Mouse (Mus musculus) cerebellum, postnatal 14 days (tissue): ENCODE results near the gene Zbtb32.

Experiments
- DNase-seq, 2 experiments: peaks; one replicate each; pipeline ENCODE4 v3.0.0; 2021; ENCODE audit warnings: mixed read lengths in 2 of 2

The Zbtb32 gene

DNA sequence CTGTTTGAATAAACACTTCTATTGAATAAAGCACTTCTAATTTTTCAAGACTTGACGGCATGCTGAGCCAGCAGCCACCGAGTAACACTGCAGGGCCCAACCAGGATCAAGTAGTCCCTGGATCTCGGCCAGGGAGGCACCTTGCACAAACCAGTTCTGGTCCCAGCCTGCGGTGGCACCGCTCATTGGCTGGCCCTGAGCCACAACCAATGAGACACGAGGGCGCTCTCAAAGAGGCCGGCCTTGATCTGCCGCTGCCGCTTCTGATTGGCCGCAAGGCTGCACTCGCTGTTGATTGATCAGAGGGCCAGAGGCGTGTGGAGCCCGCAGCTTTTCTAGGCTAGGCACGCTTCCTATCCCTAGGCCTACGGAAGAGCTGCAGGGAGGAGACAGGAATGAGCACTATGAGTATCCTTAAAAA lies 1.2 kb upstream of the Zbtb32 start:
- peak; percentile 98 for DNase-seq

DNA sequence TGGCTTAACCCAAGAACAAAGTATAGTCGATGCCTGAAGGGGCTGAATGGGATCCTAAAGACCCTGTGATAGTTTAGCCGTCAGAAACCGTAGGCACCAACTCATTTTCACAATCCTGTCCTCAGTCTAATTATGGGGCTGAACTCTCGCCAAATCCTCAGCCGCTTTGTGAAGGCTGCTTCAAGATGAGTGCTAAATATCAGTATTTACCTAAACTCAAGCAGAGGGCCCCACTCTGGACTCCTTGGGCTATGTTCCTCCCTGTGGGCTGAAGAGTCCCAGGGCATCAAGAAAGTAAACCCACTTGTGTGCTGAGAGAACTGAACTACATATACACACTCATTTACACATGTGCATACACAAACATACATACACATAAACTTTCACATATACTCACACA lies 1.9 kb downstream of the Zbtb32 start:
- no peak for DNase-seq

DNA sequence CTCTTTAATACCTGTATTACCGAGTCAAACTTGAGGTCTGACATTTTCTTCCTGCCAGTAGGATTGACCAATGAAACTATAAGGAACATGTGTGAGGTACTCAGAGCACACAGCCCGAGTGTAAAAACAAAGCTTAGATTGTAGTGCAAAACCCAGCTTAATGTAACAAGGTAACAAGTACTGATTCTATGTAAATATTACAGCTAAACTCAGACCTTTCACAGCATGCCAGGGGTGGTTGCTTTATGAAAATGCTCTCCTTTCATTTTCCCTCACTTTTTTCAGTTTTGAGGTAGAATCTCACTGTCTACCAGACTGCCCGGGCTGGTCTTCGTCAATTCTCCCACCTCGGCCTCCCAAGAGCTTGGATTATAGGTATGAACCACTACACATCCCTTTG lies 2.6 kb downstream of the Zbtb32 start:
- DNase-seq = no peak

- DNase-seq = no peak
These were observed 4.1 kb downstream of the Zbtb32 start for GRCm38 (mm10) chr7:30594510-30595024.

DNA sequence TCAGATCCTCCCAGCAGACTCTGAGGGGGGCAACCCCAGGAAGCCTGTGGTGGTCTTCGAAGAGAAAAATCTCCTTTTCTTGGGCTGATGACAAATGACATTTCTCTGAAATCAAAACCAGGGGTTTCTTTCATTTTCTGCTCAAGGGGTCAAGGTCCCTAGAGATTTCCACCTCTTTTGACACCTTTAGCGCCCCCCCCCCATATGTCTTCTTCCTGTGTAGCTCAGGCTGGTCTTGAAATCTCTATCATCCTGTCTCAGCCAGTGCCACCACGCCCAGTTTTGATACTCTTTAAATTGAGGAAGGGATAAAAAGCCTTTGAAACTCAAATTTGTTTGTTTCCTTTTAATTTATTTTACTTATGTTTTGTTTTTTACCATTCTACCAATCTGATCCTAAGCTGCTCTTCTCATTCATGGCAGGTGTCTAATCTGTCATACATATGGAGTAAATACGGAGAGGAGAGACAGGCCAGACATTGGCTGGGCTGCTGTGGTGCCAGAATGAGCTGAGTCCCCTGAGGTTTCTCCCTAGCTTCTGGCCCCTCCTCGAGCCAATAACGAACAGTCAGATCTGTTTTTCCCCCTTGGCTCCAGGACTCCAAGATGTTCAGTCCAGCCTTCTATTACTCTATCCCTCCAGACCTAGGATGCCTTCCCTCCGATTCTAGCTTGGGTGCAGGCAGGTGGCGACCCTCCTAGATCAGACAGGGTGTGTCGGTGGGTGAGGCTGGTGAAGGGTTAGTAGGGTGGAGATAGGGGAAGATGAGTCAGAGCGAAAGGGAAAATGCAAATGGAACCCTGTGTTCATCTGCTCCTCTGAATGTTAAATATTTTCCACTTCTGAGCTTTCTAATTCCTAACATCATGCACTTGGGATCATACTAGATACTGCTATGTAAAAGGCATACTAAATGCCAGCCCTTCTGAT lies 4.9 kb downstream of the Zbtb32 start:
- peak in 1 of 2 experiments; percentile 4 for DNase-seq

- no peak for DNase-seq
These were observed 5.8 kb downstream of the Zbtb32 start for GRCm38 (mm10) chr7:30592772-30593423.

GRCm38 (mm10) chr7:30591605-30591951 lies 7.1 kb downstream of the Zbtb32 start:
- no peak for DNase-seq

DNA sequence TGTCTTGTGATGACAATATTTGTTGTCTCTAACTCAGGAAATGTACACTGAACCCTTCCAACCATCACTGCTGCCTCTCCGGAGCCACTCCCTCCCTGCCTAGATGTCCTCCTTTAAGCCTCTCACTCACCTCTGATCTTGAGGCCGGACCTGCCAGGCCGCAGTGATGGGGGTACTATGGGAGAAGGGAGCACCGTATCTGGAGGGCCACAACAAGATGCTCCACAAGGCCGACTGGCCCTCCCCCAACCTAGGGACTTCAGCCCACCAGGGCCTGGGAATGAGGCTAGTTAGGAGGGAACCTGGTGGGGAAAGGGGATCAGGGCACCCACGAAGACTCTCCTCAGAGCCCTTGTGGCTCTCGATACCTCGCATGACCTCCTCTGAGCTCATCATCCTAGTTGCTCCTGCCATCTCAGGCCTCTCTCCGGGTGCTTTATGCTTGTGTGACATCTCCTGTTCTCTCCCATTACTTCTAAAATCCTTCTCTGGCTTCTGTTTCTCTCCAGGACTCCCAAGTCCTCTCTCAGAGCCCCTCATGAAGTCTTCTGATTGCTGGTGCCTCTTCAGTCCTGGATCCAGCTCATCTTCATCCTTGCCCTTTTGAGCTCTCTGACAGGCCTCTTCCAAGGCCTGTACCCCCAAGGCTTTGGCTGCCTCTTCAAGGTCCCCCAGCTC lies 7.6 kb downstream of the Zbtb32 start:
- DNase-seq = no peak

DNA sequence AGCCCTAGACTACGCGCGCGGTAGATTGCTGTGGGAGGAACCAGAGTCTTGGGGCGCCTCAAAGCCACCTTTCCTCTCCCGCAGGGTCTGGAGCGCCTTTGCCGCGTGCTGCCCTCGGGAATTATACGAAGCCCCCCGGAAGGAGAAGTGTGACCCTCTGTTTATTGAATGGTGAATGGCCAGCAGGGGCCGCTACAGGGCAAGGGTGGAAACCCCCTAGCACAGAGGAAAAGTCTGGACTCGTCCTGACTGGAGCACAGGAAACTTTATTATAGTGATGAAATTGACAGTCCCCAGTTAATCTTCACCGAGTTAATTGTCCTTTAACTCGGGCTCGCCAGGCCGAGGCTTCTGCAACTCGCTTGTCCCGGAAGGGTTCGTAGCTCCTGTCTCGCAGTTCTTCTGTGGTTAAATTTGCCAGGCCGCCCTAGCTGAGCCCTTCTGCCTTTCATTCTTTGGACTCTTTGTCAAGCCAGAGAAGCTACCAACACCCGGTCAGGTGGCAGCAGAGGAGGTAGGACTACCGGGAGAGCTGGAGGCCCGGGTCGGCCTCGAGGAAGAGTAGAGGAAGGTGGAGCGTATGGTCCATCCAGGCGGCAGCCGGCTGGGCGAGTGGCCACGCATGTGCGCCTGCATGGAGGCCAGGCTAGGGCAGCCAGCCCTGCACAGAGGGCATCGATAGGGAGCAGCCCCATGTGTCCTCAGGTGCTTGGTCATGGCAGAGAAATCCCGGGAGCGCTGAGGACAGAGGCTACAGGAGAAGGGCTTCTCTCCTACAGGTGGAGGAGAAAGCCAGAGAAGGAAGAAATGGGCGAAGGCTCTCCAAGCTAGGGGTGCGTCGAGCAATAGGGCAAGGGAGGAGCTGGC lies 9.0 kb downstream of the Zbtb32 start:
- DNase-seq = peak; percentile 92 to 96

DNA sequence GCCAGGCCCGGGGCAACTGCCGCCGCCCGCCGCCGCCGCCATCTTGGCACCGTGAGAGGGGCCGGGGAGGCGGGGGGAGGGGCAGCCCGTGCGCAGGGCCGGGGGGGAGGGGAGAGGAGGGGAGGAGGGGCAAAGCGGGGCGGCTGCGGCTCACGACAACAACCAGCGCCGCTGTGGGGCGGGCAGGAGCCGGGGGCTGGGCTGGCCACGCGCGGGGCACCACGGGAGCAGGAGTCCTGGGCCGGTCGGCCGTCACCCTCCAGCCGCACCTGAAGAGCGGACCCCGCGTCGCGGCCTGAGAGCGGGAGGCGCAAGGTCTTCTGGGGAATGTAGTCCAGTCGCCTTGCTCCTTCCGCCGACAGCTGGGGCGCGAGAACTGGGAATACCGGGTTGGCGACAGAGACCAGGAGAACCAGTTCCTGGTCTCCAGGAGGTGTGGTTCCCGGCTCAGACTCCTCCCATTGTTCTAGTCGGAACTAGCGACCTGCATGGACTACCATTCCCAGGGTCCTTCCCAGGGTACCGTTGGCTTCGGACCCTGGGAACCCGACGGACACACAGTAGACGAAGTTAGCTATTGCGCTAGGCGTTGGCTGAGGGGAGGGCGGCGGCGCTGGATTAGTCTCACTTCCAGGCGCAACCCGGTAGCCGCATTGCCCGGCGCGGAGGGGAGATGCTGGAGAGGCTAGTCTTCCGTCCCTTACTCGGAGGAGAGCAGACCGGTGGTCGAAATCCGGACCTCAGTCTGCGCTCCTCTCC lies 9.9 kb downstream of the Zbtb32 start, which contains the start of gene Kmt2b:
TSS of gene Kmt2b (minus strand) at position 51 of the 759 bp plus-strand sequence.
- DNase-seq = peak; percentile 95 to 97

DNA sequence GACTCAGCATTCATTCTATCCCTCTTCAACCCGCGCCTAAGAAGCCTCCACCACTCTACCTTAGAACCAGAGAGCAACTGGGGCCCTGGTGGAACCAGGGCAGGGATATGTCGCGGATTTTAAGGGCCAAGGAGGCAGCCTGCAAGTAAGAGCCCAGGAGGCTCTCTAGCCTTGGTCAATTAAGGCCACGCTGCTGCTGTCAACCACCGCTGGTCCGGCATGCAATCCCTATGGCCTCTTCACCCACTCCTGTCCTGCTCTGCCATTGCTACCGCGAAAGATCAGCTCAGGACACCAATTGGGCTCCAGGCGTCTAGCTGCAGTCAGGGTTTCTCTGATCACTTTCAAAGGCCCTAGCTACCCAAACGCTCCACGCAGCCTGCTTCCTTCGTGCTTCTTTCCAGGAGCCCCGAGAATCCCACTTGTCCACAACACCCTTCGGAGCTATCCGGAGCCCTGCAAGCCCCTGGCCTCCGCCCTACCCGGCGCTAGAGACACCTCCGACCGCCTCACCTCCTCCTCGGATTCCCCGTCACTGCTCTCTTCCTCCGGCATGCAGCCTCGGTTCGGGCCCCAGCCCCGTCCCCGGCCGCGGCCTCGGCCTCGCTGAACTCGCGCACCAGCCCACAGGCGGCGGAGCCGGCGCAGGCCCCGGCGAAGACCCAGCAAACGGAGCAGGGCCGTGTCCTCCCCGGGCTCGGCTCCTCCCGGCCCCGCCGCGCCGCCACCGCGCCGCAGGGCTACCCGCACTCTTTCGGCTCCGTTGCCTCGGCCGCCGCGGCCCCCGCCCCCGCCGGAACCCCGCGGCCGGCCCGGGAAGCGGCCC lies 10.7 kb downstream of the Zbtb32 start:
- DNase-seq = peak; percentile 67 to 74

GRCm38 (mm10) chr7:30586455-30587020 lies 12.2 kb downstream of the Zbtb32 start:
- DNase-seq = peak in 1 of 2 experiments; percentile 40

GRCm38 (mm10) chr7:30585170-30585569 lies 13.5 kb downstream of the Zbtb32 start:
- no peak for DNase-seq

DNA sequence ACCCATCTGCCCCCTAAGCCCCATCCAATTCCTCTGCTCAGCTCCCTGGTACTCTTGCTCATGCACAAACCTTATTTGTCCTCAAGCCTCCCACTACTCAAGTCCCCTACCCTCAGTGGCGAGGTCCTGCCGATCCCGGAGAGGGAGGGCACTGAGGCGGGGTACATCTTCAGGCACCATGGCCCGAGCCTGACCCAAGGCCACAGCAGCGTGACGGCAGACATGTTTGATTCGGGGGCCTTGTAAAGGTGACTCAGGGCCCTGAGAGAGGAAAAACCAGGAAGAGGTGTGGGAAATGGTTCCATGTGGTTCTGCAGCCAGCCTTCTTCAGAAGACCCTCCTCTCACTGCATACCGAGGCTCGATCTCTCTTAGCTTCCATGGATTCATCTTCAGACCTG lies 14.4 kb downstream of the Zbtb32 start:
- no peak for DNase-seq

GRCm38 (mm10) chr7:30581547-30581946 lies 17.2 kb downstream of the Zbtb32 start:
- peak in 1 of 2 experiments; percentile 10 for DNase-seq

DNA sequence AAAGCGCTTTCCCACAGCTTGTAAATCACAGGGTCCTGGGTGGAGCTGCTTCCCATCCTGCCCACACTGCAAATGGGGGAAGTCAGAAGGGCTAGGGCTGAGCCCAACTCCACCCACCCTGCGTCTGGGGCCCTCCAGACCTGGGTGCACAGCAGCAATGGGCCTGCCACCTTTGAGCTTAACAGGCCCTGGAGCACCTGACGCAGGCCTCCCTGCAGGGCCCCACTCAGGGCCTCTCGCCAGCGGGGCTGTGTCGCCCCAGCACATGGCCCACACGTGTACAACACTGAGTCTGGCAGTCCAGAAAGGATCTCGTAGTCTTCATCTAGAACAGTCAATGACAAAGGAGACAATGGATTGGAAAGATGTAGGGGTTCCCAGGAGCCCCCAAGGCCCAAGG lies 18.8 kb downstream of the Zbtb32 start:
- DNase-seq = no peak

DNA sequence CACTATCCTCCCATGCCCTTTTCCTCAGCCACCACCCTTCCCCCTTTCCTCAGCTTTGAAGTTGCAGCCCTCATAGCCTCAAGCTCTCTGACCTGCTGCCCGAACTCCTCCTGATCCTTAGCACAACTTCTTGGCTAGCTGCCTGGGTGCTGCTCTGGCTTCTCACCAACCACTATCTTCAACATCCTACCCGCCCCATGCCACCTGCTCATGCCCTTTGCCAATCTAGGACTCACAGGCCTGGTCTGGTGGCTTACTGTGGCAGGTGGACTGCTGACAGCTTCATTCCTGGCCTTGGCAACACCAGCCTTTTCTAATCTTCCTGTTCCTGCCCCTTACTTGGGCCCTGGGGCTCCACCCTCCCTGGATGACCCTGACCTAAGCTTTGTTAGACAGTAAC lies 25.7 kb downstream of the Zbtb32 start:
- DNase-seq = peak; percentile 86 to 90

DNA sequence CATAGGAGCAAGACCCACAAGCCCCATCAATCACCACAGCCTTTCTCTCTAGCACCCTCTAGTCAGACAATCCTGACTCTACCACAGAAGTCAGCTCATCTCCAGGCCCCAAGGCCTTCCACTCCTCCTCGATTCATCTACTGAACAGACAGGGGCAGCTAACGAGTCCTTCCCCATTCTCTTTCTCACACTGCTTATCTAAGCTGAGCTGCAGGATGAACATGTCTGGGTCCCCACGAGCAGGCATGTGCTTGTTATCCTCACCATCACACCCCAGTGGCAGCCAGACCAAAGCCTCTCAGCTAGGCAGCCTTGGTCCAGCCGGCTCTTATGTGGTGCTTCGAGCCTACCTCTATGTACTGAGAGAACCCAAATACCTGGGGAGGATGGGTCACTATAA lies 26.3 kb downstream of the Zbtb32 start:
- DNase-seq = no peak

- DNase-seq = no peak
These were observed 31.2 kb downstream of the Zbtb32 start for GRCm38 (mm10) chr7:30567555-30567954.

GRCm38 (mm10) chr7:30566033-30566432 lies 32.7 kb downstream of the Zbtb32 start:
- no peak for DNase-seq
